Mouse (Mus musculus): Measurements from ENCODE around the gene Chmp6. TPM values are rescaled to one million over a fixed set of nuclear protein-coding genes. Genes with fewer than 3 reads are reported as not detected.

Gene Chmp6
- total and polyA plus RNA-seq, 3 experiments: 50.3 to 70.6 (median 59.7) TPM

DNA sequence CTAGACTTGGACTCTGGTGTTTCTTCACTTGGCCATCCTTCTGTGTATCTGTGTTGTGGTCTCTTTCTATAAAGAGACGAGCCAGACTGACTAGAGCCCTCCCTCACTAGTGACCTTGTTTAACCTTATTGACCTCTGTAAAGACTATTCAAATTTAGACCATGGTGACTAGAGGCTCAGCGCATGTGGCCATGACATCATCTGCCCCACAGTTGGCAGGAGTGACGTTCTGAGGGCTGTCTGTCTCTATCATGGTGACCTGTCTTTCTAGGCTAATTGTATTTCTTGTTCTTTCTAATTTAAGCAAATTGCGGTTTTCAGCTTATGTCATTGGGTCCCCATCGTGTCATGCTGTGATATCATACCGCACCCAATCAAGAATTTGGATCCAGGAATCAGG, 38.1 kb downstream of the Chmp6 start (continued):
- TF ChIP-seq HCFC1 (IDR thresholded peaks at IDR 0.05; ENCODE audit: low read depth, low read length): no peak

DNA sequence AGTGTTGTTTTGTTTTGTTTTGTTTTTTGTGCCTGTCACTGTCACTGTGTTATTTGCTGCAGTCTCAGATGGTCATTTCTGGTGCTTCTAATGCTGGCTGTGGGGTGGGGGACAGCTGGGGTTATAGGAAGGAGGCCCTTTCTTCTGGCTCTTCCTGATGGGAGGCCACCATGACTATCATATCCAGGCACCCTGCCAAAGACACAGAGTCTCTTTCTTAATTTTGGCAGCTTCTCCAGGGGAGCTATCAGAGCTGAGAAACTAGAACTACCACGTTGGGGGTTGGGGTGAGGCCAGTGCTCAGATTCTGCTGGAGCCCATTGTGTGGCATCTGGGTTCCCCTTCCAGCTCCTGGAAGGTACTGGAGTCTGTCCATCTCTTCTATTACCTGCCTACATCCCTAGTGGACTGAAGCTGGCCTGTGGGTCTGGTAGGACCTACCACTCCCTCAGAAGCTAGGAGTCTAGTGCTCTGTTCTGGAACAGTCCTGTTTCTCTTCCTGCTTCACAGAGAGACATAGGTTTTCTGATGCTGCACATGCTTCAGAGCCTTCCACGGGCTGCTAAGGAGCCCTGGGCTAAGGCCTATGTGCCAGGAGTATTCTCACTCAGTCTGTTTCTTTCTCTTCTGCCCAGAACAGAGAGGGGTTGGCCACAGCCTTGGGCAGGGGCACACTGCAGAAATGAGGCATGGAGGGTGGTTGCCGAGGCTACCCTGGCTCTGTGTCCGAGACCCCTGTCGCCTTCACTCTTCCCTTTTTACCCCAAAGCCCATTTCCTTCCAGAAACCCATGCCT, 39.4 kb downstream of the Chmp6 start:
- Histone ChIP-seq H3K79me2 (replicated peaks; ENCODE audit: control insufficient read depth, extremely low read depth, insufficient read depth, poor library complexity, severe bottlenecking) (no peaks in the 10 kb centered on the region), H3K27ac (ENCODE audit: insufficient read depth, low read depth) (no peak overlapping the region), H3K27me3 (replicated peaks) (no peaks in the 10 kb centered on the region), H3K4me2 (ENCODE audit: insufficient read depth, low read depth, poor library complexity, severe bottlenecking) (no peak overlapping the region), H3K4me3 (replicated peaks in 1 of 3; ENCODE audit: low read depth in 2 of 3, low read length in 2 of 3, poor library complexity in 1 of 3) (no peak overlapping the region), H3K9ac (ENCODE audit: insufficient read depth, low read depth) (no peak overlapping the region), H3K36me3 (replicated peaks in 1 of 2; ENCODE audit: control insufficient read depth in 1 of 2, insufficient read depth in 1 of 2, low read length in 1 of 2) (no peaks in the 10 kb centered on the region), H3K4me1 (ENCODE audit: control insufficient read depth in 1 of 2, insufficient read depth in 2 of 2) (peaks cover 29 to 77% of the 10 kb centered on the region in 2 experiments), H3K9me3 (replicated peaks; ENCODE audit: low read length) (no peaks in the 10 kb centered on the region)
- dilution Hi-C loops (cut with MboI; ENCODE audit: extremely low pct_ligation_motif_present, extremely low pct_unique_long_range_greater_than_20kb, low sequenced_read_pairs) (no loop called here), in situ Hi-C loops (cut with MboI; ENCODE audit: low pct_ligation_motif_present, low pct_unique_long_range_greater_than_20kb, low sequenced_read_pairs) (no loop called here)
- TF ChIP-seq SMC3 (IDR thresholded peaks at IDR 0.05; ENCODE audit: low read depth, low read length) (no peak), PAX5 (IDR thresholded peaks at IDR 0.05; ENCODE audit: low read length) (no peak), UBTF (IDR thresholded peaks at IDR 0.05; ENCODE audit: low read depth, low read length) (no peak), POLR2A (IDR thresholded peaks at IDR 0.05; ENCODE audit: low read depth, low read length) (no peak), ZNF384 (IDR thresholded peaks at IDR 0.05; ENCODE audit: low read depth, low read length) (no peak), CTCF (conservative IDR thresholded peaks at IDR 0.05 in 1 of 2, IDR thresholded peaks at IDR 0.05 in 1 of 2; ENCODE audit: low read depth in 2 of 2, low read length in 2 of 2) (no peak), NELFE (IDR thresholded peaks at IDR 0.05; ENCODE audit: low read depth, low read length) (no peak), E2F4 (IDR thresholded peaks at IDR 0.05; ENCODE audit: insufficient replicate concordance, low read depth, low read length) (no peak), MAZ (IDR thresholded peaks at IDR 0.05; ENCODE audit: low read depth, low read length) (no peak), MXI1 (IDR thresholded peaks at IDR 0.05; ENCODE audit: low read depth, low read length) (no peak), BHLHE40 (IDR thresholded peaks at IDR 0.05; ENCODE audit: low read depth, low read length) (no peak), CHD1 (IDR thresholded peaks at IDR 0.05; ENCODE audit: low read depth, low read length) (no peak), MAFK (IDR thresholded peaks at IDR 0.05; ENCODE audit: insufficient replicate concordance, low read length) (no peak)
- no peak for DNase-seq (ENCODE audit: extremely low read depth)

- H3K79me2 ChIP-seq (replicated peaks; ENCODE audit: control insufficient read depth, extremely low read depth, insufficient read depth, poor library complexity, severe bottlenecking): no peaks in the 10 kb centered on the region
- in situ Hi-C loops (cut with MboI; ENCODE audit: low pct_ligation_motif_present, low pct_unique_long_range_greater_than_20kb, low sequenced_read_pairs) (no loop called here), dilution Hi-C loops (cut with MboI; ENCODE audit: extremely low pct_ligation_motif_present, extremely low pct_unique_long_range_greater_than_20kb, low sequenced_read_pairs) (no loop called here)
- no peak overlapping the region for H3K4me2 ChIP-seq (ENCODE audit: insufficient read depth, low read depth, poor library complexity, severe bottlenecking)
- H3K4me1 ChIP-seq (ENCODE audit: control insufficient read depth in 1 of 2, insufficient read depth in 2 of 2): peaks cover 25 to 61% of the 10 kb centered on the region in 2 experiments
- DNase-seq (ENCODE audit: extremely low read depth): no peak
- no peak overlapping the region for H3K9ac ChIP-seq (ENCODE audit: insufficient read depth, low read depth)
- no peaks in the 10 kb centered on the region for H3K9me3 ChIP-seq (replicated peaks; ENCODE audit: low read length)
- H3K27ac ChIP-seq (ENCODE audit: insufficient read depth, low read depth): no peak overlapping the region
- peaks cover 0 to 2% of the 10 kb centered on the region in 2 experiments for H3K36me3 ChIP-seq (replicated peaks in 1 of 2; ENCODE audit: control insufficient read depth in 1 of 2, insufficient read depth in 1 of 2, low read length in 1 of 2)
- TF ChIP-seq MYC (IDR thresholded peaks at IDR 0.05; ENCODE audit: low read depth, low read length): no peak
- TF ChIP-seq JUN (IDR thresholded peaks at IDR 0.05; ENCODE audit: insufficient read depth, low read depth, low read length): no peak
- no peak for TF ChIP-seq TCF12 (IDR thresholded peaks at IDR 0.05; ENCODE audit: low read depth, low read length)
- no peak for TF ChIP-seq ETS1 (conservative IDR thresholded peaks at IDR 0.05; ENCODE audit: low read depth, low read length)
- TF ChIP-seq EP300 (IDR thresholded peaks at IDR 0.05; ENCODE audit: low read length): no peak
- TF ChIP-seq RAD21 (IDR thresholded peaks at IDR 0.05; ENCODE audit: low read depth, low read length): no peak
- no peak for TF ChIP-seq GABPA (IDR thresholded peaks at IDR 0.05; ENCODE audit: insufficient replicate concordance, low read depth, low read length)
- no peak for TF ChIP-seq HCFC1 (IDR thresholded peaks at IDR 0.05; ENCODE audit: low read depth, low read length)
- no peak for TF ChIP-seq PAX5 (IDR thresholded peaks at IDR 0.05; ENCODE audit: low read length)
- no peak for TF ChIP-seq MEF2A (IDR thresholded peaks at IDR 0.05; ENCODE audit: borderline replicate concordance, low read depth, low read length)
- no peak for TF ChIP-seq UBTF (IDR thresholded peaks at IDR 0.05; ENCODE audit: low read depth, low read length)
- TF ChIP-seq USF2 (conservative IDR thresholded peaks at IDR 0.05; ENCODE audit: low read depth, low read length): no peak
- TF ChIP-seq ZKSCAN1 (IDR thresholded peaks at IDR 0.05; ENCODE audit: borderline replicate concordance, low read depth, low read length): no peak
- no peaks in the 10 kb centered on the region for H3K27me3 ChIP-seq (replicated peaks)
- no peak overlapping the region for H3K4me3 ChIP-seq (replicated peaks in 1 of 3; ENCODE audit: low read depth in 2 of 3, low read length in 2 of 3, poor library complexity in 1 of 3)
These were observed 41.0 kb downstream of the Chmp6 start for GRCm38 (mm10) chr11:119954233-119954632.
